Mouse (Mus musculus): ENCODE data around the gene Cdh26.

Cdh26 gene

GRCm38 (mm10) chr2:178437311-178437710, 7.0 kb downstream of the Cdh26 start:
- DNase-seq (ENCODE audit: low spot score), result no peak

- DNase-seq (ENCODE audit: low spot score), result no peak
Measured at GRCm38 (mm10) chr2:178449386-178449785, 19.1 kb downstream of the Cdh26 start.

GRCm38 (mm10) chr2:178450236-178450635, 19.9 kb downstream of the Cdh26 start:
- DNase-seq (ENCODE audit: low spot score), result no peak

- no peak for DNase-seq (ENCODE audit: low spot score)
Measured at GRCm38 (mm10) chr2:178450961-178451360, 20.6 kb downstream of the Cdh26 start.

- no peak for DNase-seq (ENCODE audit: low spot score)
Measured at GRCm38 (mm10) chr2:178454664-178455516, 24.6 kb downstream of the Cdh26 start.

GRCm38 (mm10) chr2:178457414-178457813, 27.1 kb downstream of the Cdh26 start:
- DNase-seq (ENCODE audit: low spot score), result no peak

- no peak for DNase-seq (ENCODE audit: low spot score)
Measured at GRCm38 (mm10) chr2:178460353-178460752, 30.0 kb downstream of the Cdh26 start.

- no peak for DNase-seq (ENCODE audit: low spot score)
Measured at GRCm38 (mm10) chr2:178471546-178472480, 41.5 kb downstream of the Cdh26 start.

- no peak for DNase-seq (ENCODE audit: low spot score)
Measured at GRCm38 (mm10) chr2:178473916-178474315, 43.6 kb downstream of the Cdh26 start.

- no peak for DNase-seq (ENCODE audit: low spot score)
Measured at GRCm38 (mm10) chr2:178477228-178477627, 46.9 kb downstream of the Cdh26 start.

- DNase-seq (ENCODE audit: low spot score), result no peak
Measured at GRCm38 (mm10) chr2:178479011-178479410, 48.7 kb downstream of the Cdh26 start.

GRCm38 (mm10) chr2:178480932-178481331, 50.6 kb downstream of the Cdh26 start:
- no peak for DNase-seq (ENCODE audit: low spot score)

- DNase-seq (ENCODE audit: low spot score), result no peak
Measured at GRCm38 (mm10) chr2:178483462-178483861, 53.1 kb downstream of the Cdh26 start.

GRCm38 (mm10) chr2:178488276-178488675, 57.9 kb downstream of the Cdh26 start:
- DNase-seq (ENCODE audit: low spot score), result no peak

GRCm38 (mm10) chr2:178490245-178490920, 60.1 kb downstream of the Cdh26 start:
- no peak for DNase-seq (ENCODE audit: low spot score)

GRCm38 (mm10) chr2:178494066-178494465, 63.7 kb downstream of the Cdh26 start:
- DNase-seq (ENCODE audit: low spot score), result no peak

GRCm38 (mm10) chr2:178495816-178496215, 65.5 kb downstream of the Cdh26 start:
- DNase-seq (ENCODE audit: low spot score), result no peak

- DNase-seq (ENCODE audit: low spot score), result no peak
Measured at GRCm38 (mm10) chr2:178497900-178498299, 67.6 kb downstream of the Cdh26 start.

- DNase-seq (ENCODE audit: low spot score), result no peak
Measured at GRCm38 (mm10) chr2:178498409-178498808, 68.1 kb downstream of the Cdh26 start.

- DNase-seq (ENCODE audit: low spot score), result no peak
Measured at GRCm38 (mm10) chr2:178502469-178502868, 72.1 kb downstream of the Cdh26 start.

- no peak for DNase-seq (ENCODE audit: low spot score)
Measured at GRCm38 (mm10) chr2:178506056-178506455, 75.7 kb downstream of the Cdh26 start.

- peak; percentile 64 for DNase-seq (ENCODE audit: low spot score)
Measured at GRCm38 (mm10) chr2:178507379-178508014, 77.2 kb downstream of the Cdh26 start.

Data from ovary, postnatal 14 days (tissue).